Mouse (Mus musculus) left cerebral cortex, adult 11 months (tissue): ENCODE results near the gene Ncam2.

Source experiments
- DNase-seq: peaks from one replicate; pipeline ENCODE4 v3.0.0; 2022; ENCODE audit warnings: low spot score

Ncam2 gene

GRCm38 (mm10) chr16:81200201-81201071, at the start of gene Ncam2:
TSS of gene Ncam2 (plus strand) at chr16:81200697.
- DNase-seq = peak; percentile 47

DNA sequence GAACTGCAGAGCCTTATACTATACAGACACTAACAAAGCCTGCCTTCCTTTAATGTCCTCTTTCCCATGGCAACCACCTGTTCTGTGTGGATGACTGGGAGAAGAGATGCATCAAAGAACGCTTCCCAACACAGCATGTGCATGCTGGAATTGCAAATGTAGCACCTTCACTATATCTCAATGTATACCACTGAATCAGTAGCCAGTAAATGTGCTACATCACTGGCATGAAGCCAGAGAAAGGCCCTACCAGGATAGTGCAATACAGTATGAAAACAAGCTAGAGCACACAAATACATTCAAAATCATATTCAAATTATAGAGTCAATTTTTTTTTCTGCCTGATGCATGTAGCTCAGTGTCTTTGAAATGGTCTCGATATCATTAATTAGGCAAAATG, 29.7 kb upstream of the Ncam2 start:
- DNase-seq = no peak

DNA sequence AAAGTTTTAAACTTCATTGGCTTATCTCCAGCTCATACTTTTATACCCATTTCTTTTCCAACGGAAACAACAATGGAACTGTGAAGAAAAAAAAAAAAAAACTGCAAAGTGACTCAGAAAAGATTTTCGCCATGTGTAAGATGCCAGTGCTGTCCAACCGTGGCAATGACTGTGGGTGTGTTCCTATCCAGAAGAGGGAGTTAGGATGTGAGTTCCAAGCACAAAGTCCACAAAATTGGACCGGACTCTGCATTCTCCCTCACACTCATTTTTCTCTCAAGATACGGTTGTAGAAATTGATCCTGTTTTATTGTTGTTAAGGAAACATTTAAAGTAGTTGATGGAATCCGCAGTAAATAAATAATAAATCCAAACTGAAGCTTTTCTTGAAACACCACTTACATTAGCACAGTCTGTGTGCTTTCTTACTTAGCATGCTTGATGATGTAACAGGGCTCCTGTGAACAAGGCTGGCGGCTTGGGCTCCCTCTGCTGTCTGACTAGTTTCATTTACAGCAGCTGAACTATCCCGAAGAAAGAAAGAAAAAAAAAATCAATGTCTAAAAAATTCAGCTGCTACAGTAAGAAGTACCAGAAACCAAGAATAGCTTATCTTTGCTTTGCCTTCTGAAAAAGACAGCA, 25.1 kb upstream of the Ncam2 start:
- DNase-seq = peak; percentile 51

GRCm38 (mm10) chr16:81179801-81180200, 20.7 kb upstream of the Ncam2 start:
- DNase-seq = no peak

- DNase-seq = no peak
Observed at GRCm38 (mm10) chr16:81187579-81188179, 12.8 kb upstream of the Ncam2 start.

- DNase-seq = no peak
Observed at GRCm38 (mm10) chr16:81191621-81192020, 8.9 kb upstream of the Ncam2 start.

DNA sequence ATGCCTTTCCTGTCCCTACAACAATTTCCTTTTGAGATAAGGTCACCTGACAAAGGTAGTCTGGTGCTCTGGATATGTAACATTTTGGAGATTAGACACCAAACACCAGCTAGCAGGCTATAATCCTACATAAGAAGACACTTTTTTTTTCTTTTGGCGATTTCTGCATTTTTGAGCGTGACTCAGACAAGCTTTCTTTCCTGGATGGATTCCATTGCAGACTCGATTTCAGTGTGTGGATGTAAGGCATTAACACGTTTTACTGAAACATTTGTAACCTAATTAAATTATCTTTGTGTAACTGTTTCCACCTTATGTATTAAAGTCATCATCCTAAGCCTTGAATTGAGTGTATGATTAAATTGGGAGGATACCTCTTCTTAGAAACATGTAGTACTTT, 7.9 kb upstream of the Ncam2 start:
- DNase-seq = no peak

GRCm38 (mm10) chr16:81199467-81199866, 1.0 kb upstream of the Ncam2 start:
- DNase-seq = no peak

GRCm38 (mm10) chr16:81201471-81201870, 974 bp downstream of the Ncam2 start:
- no peak for DNase-seq

DNA sequence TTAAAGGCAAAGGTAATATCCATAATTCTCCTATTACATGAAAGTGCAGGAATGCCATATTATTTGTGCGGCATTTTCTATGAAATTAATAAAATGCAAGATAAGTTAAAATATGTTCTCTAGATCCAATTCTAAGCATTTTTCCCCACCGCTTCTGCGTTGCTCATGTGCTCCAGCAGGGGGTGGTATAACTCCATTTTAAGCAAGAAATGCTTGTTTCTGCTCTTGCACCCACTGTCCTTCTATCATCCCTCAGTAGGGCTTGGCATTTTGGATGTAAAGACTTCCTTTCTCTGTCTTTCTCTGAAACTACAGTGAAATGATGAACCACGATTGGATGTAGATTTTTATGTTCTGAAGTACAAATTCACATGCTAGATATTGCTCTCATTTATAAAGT, 1.5 kb downstream of the Ncam2 start:
- peak; percentile 77 for DNase-seq

DNA sequence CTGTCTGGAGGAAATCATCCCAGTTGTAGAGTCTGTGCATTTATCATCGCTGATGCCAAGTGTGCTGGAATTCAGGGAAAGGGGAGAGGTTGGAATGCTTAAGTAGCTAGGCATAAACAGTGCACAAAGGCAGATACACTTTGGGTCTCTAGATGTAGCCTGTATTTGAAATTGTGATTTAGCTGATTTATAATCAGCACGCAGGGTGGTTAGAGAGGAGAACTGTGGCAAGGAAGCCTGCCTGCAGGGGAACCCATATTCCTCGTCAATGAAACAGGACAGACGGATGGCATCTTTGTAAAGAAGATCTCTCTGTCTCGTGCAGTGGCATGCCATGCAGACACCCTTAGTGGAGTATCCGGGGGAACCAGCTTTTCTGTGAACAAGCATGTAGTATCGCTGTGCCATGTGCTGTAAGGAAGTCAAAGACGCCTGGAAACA, 2.2 kb downstream of the Ncam2 start:
- DNase-seq = no peak

DNA sequence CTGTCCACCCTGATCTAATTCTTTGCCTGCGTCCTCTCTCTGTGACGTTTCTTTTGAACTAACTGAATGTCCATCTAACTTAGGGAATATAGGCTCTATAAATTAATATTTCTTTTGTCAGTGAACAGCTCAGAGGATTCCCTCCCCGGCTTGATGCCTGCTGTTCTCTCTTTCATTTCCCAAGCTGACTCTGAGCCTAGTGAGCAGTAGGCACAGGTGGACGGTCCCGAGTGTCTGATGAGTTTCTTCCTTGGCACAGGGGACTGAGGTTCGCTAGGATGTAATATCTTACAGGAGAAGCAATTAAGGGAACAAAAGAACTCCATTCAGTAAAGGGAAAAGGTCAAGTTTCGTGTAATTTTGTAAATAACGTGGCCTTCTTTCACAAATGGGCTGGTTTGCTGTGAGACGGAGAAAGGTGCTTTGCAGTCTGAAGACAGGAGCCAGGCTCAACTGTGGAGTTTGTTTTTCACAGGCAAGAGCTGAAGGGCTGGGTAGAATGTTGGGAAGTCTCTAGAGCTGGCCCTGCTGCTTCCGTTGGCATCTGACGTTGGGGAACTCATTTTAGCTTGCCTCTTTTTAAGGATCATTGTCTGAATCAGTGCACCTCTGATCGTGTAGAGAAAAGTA, 4.0 kb downstream of the Ncam2 start:
- no peak for DNase-seq

GRCm38 (mm10) chr16:81221176-81221575, 20.7 kb downstream of the Ncam2 start:
- DNase-seq = no peak

- DNase-seq = no peak
Observed at GRCm38 (mm10) chr16:81223841-81224240, 23.3 kb downstream of the Ncam2 start.

DNA sequence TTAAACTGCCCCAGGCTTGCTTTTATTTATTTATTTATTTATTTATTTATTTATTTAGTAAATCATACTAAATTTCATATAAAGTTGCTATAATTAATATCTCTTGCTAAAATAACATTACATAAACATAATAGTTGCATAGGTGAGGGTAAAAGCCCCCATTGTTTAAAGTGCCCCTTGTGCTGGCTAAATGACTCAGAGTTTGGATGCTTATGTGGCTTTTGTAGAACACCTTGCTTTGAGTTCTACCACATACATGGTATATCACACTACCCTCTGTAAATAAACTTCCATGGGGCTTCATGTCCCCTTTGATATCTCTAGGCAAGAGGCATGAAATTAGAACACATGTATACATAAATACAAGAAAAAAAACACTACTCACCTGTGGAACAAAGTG, 23.8 kb downstream of the Ncam2 start:
- no peak for DNase-seq

- DNase-seq = no peak
Observed at GRCm38 (mm10) chr16:81254875-81255274, 54.4 kb downstream of the Ncam2 start.

GRCm38 (mm10) chr16:81260429-81260828, 59.9 kb downstream of the Ncam2 start:
- no peak for DNase-seq

DNA sequence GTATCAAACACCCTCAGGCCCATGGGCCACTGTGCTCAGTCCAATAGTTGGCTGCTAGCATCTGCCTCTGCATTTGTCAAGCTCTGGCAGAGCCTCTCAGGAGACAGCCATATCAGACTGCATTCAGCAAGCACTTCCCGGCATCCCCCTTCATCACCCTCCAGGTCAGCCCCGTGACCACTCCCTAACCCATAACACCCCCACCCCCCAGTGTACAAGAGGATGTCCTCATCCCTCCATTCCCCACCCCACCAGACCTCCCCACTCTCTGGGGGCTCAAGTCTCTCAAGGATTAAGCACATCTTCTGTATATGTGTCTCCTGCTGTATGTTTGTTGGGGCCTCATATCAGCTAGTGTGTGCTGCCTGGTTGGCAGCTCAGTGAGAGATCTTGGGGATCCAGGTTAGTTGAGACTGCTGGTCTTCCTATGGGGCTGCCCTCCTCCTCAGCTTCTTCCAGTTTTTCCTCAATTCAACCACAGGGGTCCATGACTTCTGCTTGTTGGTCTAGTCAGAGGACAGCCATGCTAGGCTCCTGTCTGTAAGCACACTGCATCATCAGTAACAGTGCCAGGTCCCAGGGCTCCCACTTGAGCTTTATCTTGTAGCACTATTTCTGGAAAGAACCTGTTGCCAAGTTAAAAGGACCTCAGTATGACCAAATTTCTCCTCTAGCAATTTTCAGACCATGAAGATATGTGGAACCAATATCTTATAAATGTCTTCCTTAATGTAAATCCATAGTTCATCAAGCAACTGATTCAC, 73.3 kb downstream of the Ncam2 start:
- DNase-seq = no peak

GRCm38 (mm10) chr16:81284241-81284640, 83.7 kb downstream of the Ncam2 start:
- peak; percentile 26 for DNase-seq

GRCm38 (mm10) chr16:81284859-81285837, 84.7 kb downstream of the Ncam2 start:
- no peak for DNase-seq

- DNase-seq = no peak
Observed at GRCm38 (mm10) chr16:81285882-81286281, 85.4 kb downstream of the Ncam2 start.
